Mouse (Mus musculus) ES-Bruce4 (cell line): ENCODE data around the gene Atg16l2. TPM values are rescaled to one million over a fixed set of nuclear protein-coding genes. Genes with fewer than 3 reads are reported as not detected.

ENCODE experiments used
- H3K27ac ChIP-seq: 2 replicates; pipeline ENCODE4 v1.5.1; 2012; ENCODE audit warnings: low read length, inconsistent platforms; ENCODE audit not compliant: insufficient read depth
- H3K27me3 ChIP-seq: 2 replicates; pipeline ENCODE4 v1.6.1; 2012; ENCODE audit warnings: mild to moderate bottlenecking, low read length, inconsistent platforms; ENCODE audit not compliant: control insufficient read depth, poor library complexity, insufficient read depth, severe bottlenecking
- H3K36me3 ChIP-seq: 2 replicates; pipeline ENCODE4 v1.6.1; 2012; ENCODE audit warnings: inconsistent platforms, mild to moderate bottlenecking, low read length, moderate library complexity; ENCODE audit not compliant: control insufficient read depth, poor library complexity, insufficient read depth, severe bottlenecking
- H3K4me1 ChIP-seq: one replicate; pipeline ENCODE4 v1.8.1; 2011; ENCODE audit warnings: low read length; ENCODE audit not compliant: control insufficient read depth, insufficient read depth
- H3K4me3 ChIP-seq: 2 replicates; pipeline ENCODE4 v1.5.1; 2011; ENCODE audit warnings: low read depth, mild to moderate bottlenecking, low read length
- H3K9ac ChIP-seq: 2 replicates; pipeline ENCODE4 v1.6.1; 2012; ENCODE audit warnings: low read depth, mild to moderate bottlenecking, inconsistent platforms; ENCODE audit not compliant: poor library complexity, severe bottlenecking
- H3K9me3 ChIP-seq: replicated peaks from 2 replicates; pipeline ENCODE4 v1.6.1; 2012; ENCODE audit warnings: mild to moderate bottlenecking, low read length, inconsistent platforms; ENCODE audit not compliant: control insufficient read depth, poor library complexity, insufficient read depth, severe bottlenecking
- CTCF ChIP-seq: IDR thresholded peaks from one replicate; pipeline ENCODE4 v1.8.1; 2011; ENCODE audit warnings: low read depth, low read length
- EP300 ChIP-seq: IDR thresholded peaks from 2 replicates; pipeline ENCODE4 v1.6.1; 2011; ENCODE audit warnings: low read depth, low read length; ENCODE audit not compliant: insufficient read depth
- POLR2A ChIP-seq: IDR thresholded peaks from one replicate; pipeline ENCODE4 v1.8.1; 2011; ENCODE audit warnings: low read length; ENCODE audit not compliant: insufficient read depth
- polyA plus RNA-seq: library from polyadenylated mRNA; stranded (reverse); fragments of >200 nt; gene quantifications from 2 replicates; pipeline ENCODE4 v1.2.4, GENCODE M21; 2011; ENCODE audit warnings: low read depth; ENCODE audit not compliant: missing spikeins, insufficient read depth, insufficient read length

The Atg16l2 gene
- polyA plus RNA-seq, 1 experiment, result 23.4 TPM

DNA sequence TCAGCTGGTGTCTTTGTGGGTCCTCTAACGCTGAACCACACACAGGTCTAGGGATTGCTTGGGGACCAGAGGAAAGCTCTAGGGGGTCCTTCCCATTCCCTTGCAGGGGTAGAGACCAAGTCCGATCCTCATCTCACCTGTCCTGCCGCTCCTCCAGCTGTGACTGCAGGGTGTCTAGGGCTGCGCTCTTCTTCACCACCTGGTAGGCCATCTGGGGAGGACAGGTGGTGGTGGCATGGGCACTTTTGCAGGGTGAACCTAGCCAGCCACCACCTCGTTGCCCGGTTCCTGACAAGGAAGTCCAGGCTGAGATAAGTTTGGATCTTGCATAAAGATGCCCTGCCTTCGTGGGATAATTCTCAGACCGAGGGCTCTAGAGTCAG lies 5.0 kb downstream of the Atg16l2 start:
- H3K27me3 ChIP-seq, result no peaks in the 10 kb centered on the region
- peak overlapping the region; percentile 58 for H3K4me3 ChIP-seq
- no peaks in the 10 kb centered on the region for H3K36me3 ChIP-seq
- no peaks in the 10 kb centered on the region for H3K9me3 ChIP-seq
- H3K27ac ChIP-seq, result no peak overlapping the region
- TF ChIP-seq EP300 (no peak), POLR2A (no peak), CTCF (no peak)
- H3K9ac ChIP-seq, result peak overlapping the region; percentile 24; the same call in 1 of the 2 replicates
- H3K4me1 ChIP-seq, result peaks cover 3% of the 10 kb centered on the region

DNA sequence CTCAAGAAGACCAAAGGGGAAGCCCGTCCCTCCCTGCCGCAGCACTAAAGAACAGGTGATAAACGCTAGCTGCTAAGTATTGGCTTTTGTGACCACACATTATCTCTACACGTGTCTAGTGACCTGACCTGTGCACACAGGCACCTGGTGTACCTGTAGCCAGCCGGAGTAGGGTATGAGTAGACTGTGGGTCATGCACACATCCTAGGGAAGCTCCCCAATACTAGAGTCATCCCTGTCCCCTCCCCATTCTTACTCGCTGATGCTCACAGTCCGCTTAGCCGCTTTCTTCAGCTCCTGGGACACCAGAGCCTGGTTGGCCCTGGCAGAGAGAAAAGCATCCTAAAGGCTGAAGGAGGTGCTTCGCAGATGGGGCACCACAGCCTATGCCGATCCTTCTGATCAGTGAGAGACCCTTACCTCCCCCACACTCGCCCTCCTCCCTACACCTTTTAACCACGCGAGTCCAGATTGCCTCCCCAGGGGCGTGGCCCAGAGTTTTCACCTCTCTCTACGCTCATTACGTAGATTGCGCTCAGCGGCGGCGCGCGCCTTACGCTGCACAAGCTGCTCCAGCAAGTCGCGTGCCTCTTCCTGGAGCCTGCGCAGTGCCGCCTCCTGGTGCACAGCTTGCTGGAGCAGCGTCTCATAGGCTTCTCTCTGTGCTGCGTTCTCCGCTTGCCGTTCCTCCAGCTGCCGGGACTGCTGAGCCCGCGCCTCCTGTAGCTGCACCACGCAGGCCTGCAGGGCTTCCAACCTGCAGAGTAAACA lies 5.6 kb downstream of the Atg16l2 start:
- Histone ChIP-seq H3K9me3 (no peaks in the 10 kb centered on the region), H3K9ac (peak overlapping the region; percentile 24; the same call in 1 of the 2 replicates), H3K36me3 (no peaks in the 10 kb centered on the region), H3K4me3 (peak overlapping the region; percentile 58), H3K4me1 (peaks cover 3% of the 10 kb centered on the region), H3K27me3 (no peaks in the 10 kb centered on the region), H3K27ac (no peak overlapping the region)
- TF ChIP-seq CTCF, result no peak
- no peak for TF ChIP-seq POLR2A
- peak; percentile 45; the same call in 1 of the 2 replicates for TF ChIP-seq EP300

DNA sequence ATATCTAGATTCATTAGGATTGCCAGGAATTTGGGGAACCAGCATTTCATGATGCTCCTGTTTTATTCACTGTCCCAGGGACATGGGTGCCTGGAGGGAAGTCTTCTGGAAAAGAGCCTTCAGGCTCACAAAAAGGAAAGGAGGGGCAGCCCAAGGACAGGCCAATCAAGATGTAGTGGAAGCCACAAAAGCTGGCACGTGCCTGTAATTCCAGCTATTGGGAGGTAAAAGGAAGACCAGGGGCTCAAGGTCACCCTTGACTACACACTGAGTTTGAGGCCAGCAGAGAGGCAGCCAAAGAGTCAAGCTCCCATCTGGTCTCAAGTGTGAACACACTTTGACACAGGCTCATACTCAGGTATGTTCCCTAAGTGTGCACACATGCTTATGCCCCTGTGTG lies 6.6 kb downstream of the Atg16l2 start:
- TF ChIP-seq POLR2A (no peak), EP300 (0 out of 2 replicates have a peak, but pooled peaks have one; percentile 5), CTCF (no peak)
- Histone ChIP-seq H3K27me3 (no peaks in the 10 kb centered on the region), H3K4me1 (peaks cover 3% of the 10 kb centered on the region)

DNA sequence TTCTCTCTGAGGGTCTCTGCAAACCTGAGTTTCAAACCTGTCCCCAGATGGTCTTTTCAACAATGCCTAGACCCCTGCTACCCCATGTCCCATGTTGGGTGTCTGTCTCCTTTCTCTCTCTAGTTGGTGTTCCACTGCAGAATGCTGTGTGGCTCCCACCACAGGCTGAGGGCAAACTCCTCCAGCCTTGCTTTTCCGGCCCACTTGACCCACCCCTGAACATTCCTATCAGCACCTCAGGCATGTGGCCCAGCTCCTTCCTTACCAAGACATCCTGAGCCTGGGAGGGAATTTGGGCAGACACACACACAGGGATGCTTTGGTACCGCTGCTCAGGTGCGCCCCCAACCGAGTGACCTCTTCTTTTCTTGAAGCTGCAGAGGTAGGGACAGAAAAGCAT lies 8.4 kb downstream of the Atg16l2 start:
- TF ChIP-seq POLR2A, result no peak
- TF ChIP-seq EP300, result no peak
- TF ChIP-seq CTCF, result peak; percentile 34
- Histone ChIP-seq H3K27me3 (no peaks in the 10 kb centered on the region), H3K9me3 (no peaks in the 10 kb centered on the region), H3K4me1 (peaks cover 3% of the 10 kb centered on the region), H3K27ac (no peak overlapping the region), H3K36me3 (no peaks in the 10 kb centered on the region), H3K9ac (no peak overlapping the region), H3K4me3 (no peak overlapping the region)

More for the DNA sequence above, 6.6 kb downstream of the Atg16l2 start:
- Histone ChIP-seq H3K36me3 (no peaks in the 10 kb centered on the region), H3K27ac (no peak overlapping the region), H3K9me3 (no peaks in the 10 kb centered on the region), H3K9ac (no peak overlapping the region), H3K4me3 (no peak overlapping the region)

DNA sequence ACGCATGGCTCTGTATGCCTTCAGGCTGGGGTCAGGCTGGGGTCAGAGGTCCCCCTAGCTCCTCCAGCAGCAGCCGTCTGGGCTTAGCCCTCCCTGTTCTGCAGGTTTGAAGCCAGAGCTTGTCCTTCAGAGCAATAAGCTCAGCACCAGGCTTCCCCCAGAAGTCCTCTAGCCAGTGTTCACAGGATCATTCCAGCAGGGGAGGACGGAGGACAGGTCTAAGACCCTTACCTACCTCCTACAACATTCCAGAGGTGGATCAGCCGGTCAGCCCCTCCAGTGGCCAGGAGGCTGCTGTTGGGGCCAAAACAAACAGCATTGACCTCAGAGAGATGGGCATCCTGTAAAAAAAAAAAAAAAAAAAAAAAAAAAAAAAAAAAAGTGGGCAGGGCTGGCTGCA lies 8.9 kb downstream of the Atg16l2 start:
- Histone ChIP-seq H3K9me3 (no peaks in the 10 kb centered on the region), H3K27me3 (no peaks in the 10 kb centered on the region), H3K4me1 (peaks cover 3% of the 10 kb centered on the region), H3K36me3 (no peaks in the 10 kb centered on the region), H3K27ac (no peak overlapping the region), H3K9ac (no peak overlapping the region), H3K4me3 (no peak overlapping the region)
- no peak for TF ChIP-seq CTCF
- TF ChIP-seq EP300, result no peak
- TF ChIP-seq POLR2A, result no peak

DNA sequence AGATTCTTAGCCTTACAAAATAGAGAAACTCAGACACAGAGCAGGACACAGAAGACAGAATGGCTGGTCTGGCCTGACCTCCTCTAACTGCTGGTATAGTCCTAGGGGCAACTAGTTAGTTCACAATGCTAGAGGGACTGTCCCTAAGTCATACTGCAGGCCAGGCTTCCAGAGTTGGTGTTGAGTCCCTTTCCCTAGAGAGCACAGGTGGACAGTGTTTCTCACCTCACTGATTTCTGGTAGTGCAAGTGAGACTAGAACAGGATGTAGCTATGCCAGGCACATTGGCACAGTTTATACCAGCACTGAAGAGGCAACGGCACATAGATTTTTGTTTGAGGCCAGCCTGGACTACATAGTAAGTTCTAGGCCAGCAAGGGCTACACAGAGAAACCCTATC lies 9.4 kb downstream of the Atg16l2 start:
- Histone ChIP-seq H3K36me3 (no peaks in the 10 kb centered on the region), H3K27ac (no peak overlapping the region), H3K9ac (no peak overlapping the region), H3K4me1 (peaks cover 3% of the 10 kb centered on the region), H3K27me3 (no peaks in the 10 kb centered on the region), H3K4me3 (no peak overlapping the region), H3K9me3 (no peaks in the 10 kb centered on the region)
- no peak for TF ChIP-seq EP300
